Mouse (Mus musculus): ENCODE results near the gene Postn. TPM values are rescaled to one million over a fixed set of nuclear protein-coding genes. Genes with fewer than 3 reads are reported as not detected.

Gene Postn
- polyA plus RNA-seq, 1 experiment = 1.1 TPM

GRCm38 (mm10) chr3:54403791-54404190 lies 42.9 kb downstream of the Postn start:
- TF ChIP-seq POLR2A (IDR thresholded peaks at IDR 0.05; ENCODE audit: borderline replicate concordance, insufficient read depth, low read length) (no peak), CTCF (IDR thresholded peaks at IDR 0.05; ENCODE audit: borderline replicate concordance, insufficient read depth, low read depth, low read length) (no peak)
- no peaks in the 10 kb centered on the region for H3K27me3 ChIP-seq (ENCODE audit: control insufficient read depth, insufficient read depth, low read length)
- DNase-seq = no peak
- H3K27ac ChIP-seq (ENCODE audit: insufficient read depth, low read length) = no peak overlapping the region
- no peaks in the 10 kb centered on the region for H3K4me1 ChIP-seq (ENCODE audit: control insufficient read depth, insufficient read depth, low read length)
- no peak overlapping the region for H3K4me3 ChIP-seq (replicated peaks; ENCODE audit: insufficient read depth, low read depth, low read length)
- 72% methylated on average over 3 of the region's 3 CpGs for WGBS

- no peak for TF ChIP-seq POLR2A (IDR thresholded peaks at IDR 0.05; ENCODE audit: borderline replicate concordance, insufficient read depth, low read length)
- TF ChIP-seq CTCF (IDR thresholded peaks at IDR 0.05; ENCODE audit: borderline replicate concordance, insufficient read depth, low read depth, low read length) = no peak
- DNase-seq = no peak
- Histone ChIP-seq H3K27ac (ENCODE audit: insufficient read depth, low read length) (no peak overlapping the region), H3K4me3 (replicated peaks; ENCODE audit: insufficient read depth, low read depth, low read length) (no peak overlapping the region), H3K4me1 (ENCODE audit: control insufficient read depth, insufficient read depth, low read length) (no peaks in the 10 kb centered on the region), H3K27me3 (ENCODE audit: control insufficient read depth, insufficient read depth, low read length) (no peaks in the 10 kb centered on the region)
- WGBS = 64% methylated on average over 2 of the region's 2 CpGs
These were observed 45.7 kb downstream of the Postn start for GRCm38 (mm10) chr3:54406567-54406966.

GRCm38 (mm10) chr3:54411052-54411451 lies 50.1 kb downstream of the Postn start:
- no peaks in the 10 kb centered on the region for H3K4me1 ChIP-seq (ENCODE audit: control insufficient read depth, insufficient read depth, low read length)
- H3K4me3 ChIP-seq (replicated peaks; ENCODE audit: insufficient read depth, low read depth, low read length) = no peak overlapping the region
- no peak overlapping the region for H3K27ac ChIP-seq (ENCODE audit: insufficient read depth, low read length)
- DNase-seq = no peak
- TF ChIP-seq CTCF (IDR thresholded peaks at IDR 0.05; ENCODE audit: borderline replicate concordance, insufficient read depth, low read depth, low read length) (no peak), POLR2A (IDR thresholded peaks at IDR 0.05; ENCODE audit: borderline replicate concordance, insufficient read depth, low read length) (no peak)
- no peaks in the 10 kb centered on the region for H3K27me3 ChIP-seq (ENCODE audit: control insufficient read depth, insufficient read depth, low read length)
- WGBS = 87% methylated on average over 3 of the region's 3 CpGs

- no peaks in the 10 kb centered on the region for H3K27me3 ChIP-seq (ENCODE audit: control insufficient read depth, insufficient read depth, low read length)
- no peak for TF ChIP-seq POLR2A (IDR thresholded peaks at IDR 0.05; ENCODE audit: borderline replicate concordance, insufficient read depth, low read length)
- TF ChIP-seq CTCF (IDR thresholded peaks at IDR 0.05; ENCODE audit: borderline replicate concordance, insufficient read depth, low read depth, low read length) = no peak
- no peak for DNase-seq
- WGBS = 70% methylated on average over 7 of the region's 7 CpGs
- no peaks in the 10 kb centered on the region for H3K4me1 ChIP-seq (ENCODE audit: control insufficient read depth, insufficient read depth, low read length)
- H3K4me3 ChIP-seq (replicated peaks; ENCODE audit: insufficient read depth, low read depth, low read length) = no peak overlapping the region
- H3K27ac ChIP-seq (ENCODE audit: insufficient read depth, low read length) = no peak overlapping the region
These were observed 52.1 kb downstream of the Postn start for GRCm38 (mm10) chr3:54412885-54413583.

- DNase-seq = no peak
- no peaks in the 10 kb centered on the region for H3K27me3 ChIP-seq (ENCODE audit: control insufficient read depth, insufficient read depth, low read length)
- TF ChIP-seq POLR2A (IDR thresholded peaks at IDR 0.05; ENCODE audit: borderline replicate concordance, insufficient read depth, low read length) = no peak
- no peak for TF ChIP-seq CTCF (IDR thresholded peaks at IDR 0.05; ENCODE audit: borderline replicate concordance, insufficient read depth, low read depth, low read length)
- 80% methylated on average over 1 of the region's 1 CpGs for WGBS
- no peak overlapping the region for H3K27ac ChIP-seq (ENCODE audit: insufficient read depth, low read length)
- no peak overlapping the region for H3K4me3 ChIP-seq (replicated peaks; ENCODE audit: insufficient read depth, low read depth, low read length)
- H3K4me1 ChIP-seq (ENCODE audit: control insufficient read depth, insufficient read depth, low read length) = no peaks in the 10 kb centered on the region
These were observed 52.6 kb downstream of the Postn start for GRCm38 (mm10) chr3:54413584-54413897.

GRCm38 (mm10) chr3:54414386-54414785 lies 53.5 kb downstream of the Postn start:
- no peak for DNase-seq
- Histone ChIP-seq H3K27ac (ENCODE audit: insufficient read depth, low read length) (no peak overlapping the region), H3K27me3 (ENCODE audit: control insufficient read depth, insufficient read depth, low read length) (no peaks in the 10 kb centered on the region), H3K4me3 (replicated peaks; ENCODE audit: insufficient read depth, low read depth, low read length) (no peak overlapping the region), H3K4me1 (ENCODE audit: control insufficient read depth, insufficient read depth, low read length) (no peaks in the 10 kb centered on the region)
- TF ChIP-seq POLR2A (IDR thresholded peaks at IDR 0.05; ENCODE audit: borderline replicate concordance, insufficient read depth, low read length) = no peak
- no peak for TF ChIP-seq CTCF (IDR thresholded peaks at IDR 0.05; ENCODE audit: borderline replicate concordance, insufficient read depth, low read depth, low read length)
- 50% methylated on average over 1 of the region's 1 CpGs for WGBS

- Histone ChIP-seq H3K4me1 (ENCODE audit: control insufficient read depth, insufficient read depth, low read length) (no peaks in the 10 kb centered on the region), H3K27ac (ENCODE audit: insufficient read depth, low read length) (no peak overlapping the region), H3K4me3 (replicated peaks; ENCODE audit: insufficient read depth, low read depth, low read length) (no peak overlapping the region), H3K27me3 (ENCODE audit: control insufficient read depth, insufficient read depth, low read length) (no peaks in the 10 kb centered on the region)
- no peak for DNase-seq
- 29% methylated on average over 6 of the region's 6 CpGs for WGBS
- no peak for TF ChIP-seq POLR2A (IDR thresholded peaks at IDR 0.05; ENCODE audit: borderline replicate concordance, insufficient read depth, low read length)
- no peak for TF ChIP-seq CTCF (IDR thresholded peaks at IDR 0.05; ENCODE audit: borderline replicate concordance, insufficient read depth, low read depth, low read length)
These were observed 57.0 kb downstream of the Postn start for GRCm38 (mm10) chr3:54417833-54418386.

- 53% methylated on average over 10 of the region's 10 CpGs for WGBS
- TF ChIP-seq POLR2A (IDR thresholded peaks at IDR 0.05; ENCODE audit: borderline replicate concordance, insufficient read depth, low read length) = no peak
- no peak for TF ChIP-seq CTCF (IDR thresholded peaks at IDR 0.05; ENCODE audit: borderline replicate concordance, insufficient read depth, low read depth, low read length)
- no peak for DNase-seq
- Histone ChIP-seq H3K27me3 (ENCODE audit: control insufficient read depth, insufficient read depth, low read length) (no peaks in the 10 kb centered on the region), H3K4me3 (replicated peaks; ENCODE audit: insufficient read depth, low read depth, low read length) (no peak overlapping the region), H3K4me1 (ENCODE audit: control insufficient read depth, insufficient read depth, low read length) (no peaks in the 10 kb centered on the region), H3K27ac (ENCODE audit: insufficient read depth, low read length) (no peak overlapping the region)
These were observed 59.5 kb downstream of the Postn start for GRCm38 (mm10) chr3:54420189-54420928.

All from cerebellum, adult 2 months (tissue).